Mouse (Mus musculus) B cell, adult 62 days (primary cell): ENCODE measurements around the gene Gm20661. TPM values are rescaled to one million over a fixed set of nuclear protein-coding genes. Genes with fewer than 3 reads are reported as not detected.

Experiments used
- total RNA-seq: library from RNA; stranded (reverse); gene quantifications from 4 replicates; pipeline ENCODE4 v1.2.4, GENCODE M21; 2023

Gene Gm20661
- 0.86 TPM in 1 of 4 replicates, not detected in the others for total RNA-seq

GRCm38 (mm10) chr9:107982681-107983346 is at the start of gene Gm20661:
Gene Gm20661, plus strand, starts transcription at chr9:107983058.

GRCm38 (mm10) chr9:107935374-107935773 is 47.5 kb upstream of the Gm20661 start, which contains the start of gene Camkv:
Gene Camkv, plus strand, starts transcription at chr9:107935674.

GRCm38 (mm10) chr9:107949922-107950235 is 33.0 kb upstream of the Gm20661 start, which contains the start of gene Traip:
Gene Traip, plus strand, starts transcription at chr9:107950136.

GRCm38 (mm10) chr9:107975399-107976386 is 7.2 kb upstream of the Gm20661 start, which contains the start of gene Uba7:
Gene Uba7, plus strand, starts transcription at chr9:107975505.

GRCm38 (mm10) chr9:107985131-107986119 is 2.6 kb downstream of the Gm20661 start, which contains the start of gene Inka1:
Gene Inka1, minus strand, starts transcription at chr9:107985879.

GRCm38 (mm10) chr9:107992197-107992596 is 9.3 kb downstream of the Gm20661 start, which contains the start of gene Cdhr4:
Gene Cdhr4, plus strand, starts transcription at chr9:107992497.

GRCm38 (mm10) chr9:107996049-107996448 is 13.2 kb downstream of the Gm20661 start, which contains the start of gene Gm20662:
Gene Gm20662, plus strand, starts transcription at chr9:107996349.

GRCm38 (mm10) chr9:108001922-108002770 is 19.3 kb downstream of the Gm20661 start, which contains the start of gene Ip6k1:
Gene Ip6k1, plus strand, starts transcription at chr9:108002501.

Other genes starting within 250 kb of the Gm20661 start
- 283 to 337 TPM (median 297 TPM) in 4 replicates for gene Rbm5, start 212.1 kb upstream of the Gm20661 start, total RNA-seq
- gene Rbm6, start 109.8 kb upstream of the Gm20661 start, total RNA-seq = 117 to 141 TPM (median 124 TPM) in 4 replicates
- gene Mon1a, start 94.9 kb upstream of the Gm20661 start, total RNA-seq = 14.1 to 18.6 TPM (median 16.1 TPM) in 4 replicates
- gene Mst1r, start 76.2 kb upstream of the Gm20661 start, total RNA-seq = 0.37 to 0.69 TPM (median 0.47 TPM) in 3 of 4 replicates, not detected in the other
- gene Actl11, start 54.6 kb upstream of the Gm20661 start, total RNA-seq = not detected in 4 replicates
- not detected in 4 replicates for gene Camkv, start 47.4 kb upstream of the Gm20661 start, total RNA-seq
- gene Traip, start 32.9 kb upstream of the Gm20661 start, total RNA-seq = 5.4 to 9.1 TPM (median 6.5 TPM) in 4 replicates
- 175 to 194 TPM (median 192 TPM) in 4 replicates for gene Uba7, start 7.6 kb upstream of the Gm20661 start, total RNA-seq
- gene Inka1, start 2.8 kb downstream of the Gm20661 start, total RNA-seq = 1.9 to 3.2 TPM (median 2.6 TPM) in 4 replicates
- gene Cdhr4, start 9.4 kb downstream of the Gm20661 start, total RNA-seq = 2.6 TPM in 1 of 4 replicates, not detected in the others
- 2.5 to 3.0 TPM in 2 of 4 replicates, not detected in the others for gene Gm20662, start 13.3 kb downstream of the Gm20661 start, total RNA-seq
- gene Ip6k1, start 19.4 kb downstream of the Gm20661 start, total RNA-seq = 116 to 133 TPM (median 125 TPM) in 4 replicates
- 42.9 to 57.3 TPM (median 47.6 TPM) in 4 replicates for gene Gmppb, start 66.2 kb downstream of the Gm20661 start, total RNA-seq
- gene Amigo3, start 70.1 kb downstream of the Gm20661 start, total RNA-seq = 14.6 to 19.0 TPM (median 16.8 TPM) in 4 replicates
- gene Mst1, start 97.4 kb downstream of the Gm20661 start, total RNA-seq = 0.26 to 1.1 TPM in 2 of 4 replicates, not detected in the others
- gene Rnf123, start 100.3 kb downstream of the Gm20661 start, total RNA-seq = 201 to 247 TPM (median 221 TPM) in 4 replicates
- gene Apeh, start 111.5 kb downstream of the Gm20661 start, total RNA-seq = 129 to 143 TPM (median 135 TPM) in 4 replicates
- gene Bsn, start 207.3 kb downstream of the Gm20661 start, total RNA-seq = 0.12 to 0.43 TPM (median 0.21 TPM) in 4 replicates